ENCODE assay signal across 43 mouse cellular contexts in the genomic region with DNA sequence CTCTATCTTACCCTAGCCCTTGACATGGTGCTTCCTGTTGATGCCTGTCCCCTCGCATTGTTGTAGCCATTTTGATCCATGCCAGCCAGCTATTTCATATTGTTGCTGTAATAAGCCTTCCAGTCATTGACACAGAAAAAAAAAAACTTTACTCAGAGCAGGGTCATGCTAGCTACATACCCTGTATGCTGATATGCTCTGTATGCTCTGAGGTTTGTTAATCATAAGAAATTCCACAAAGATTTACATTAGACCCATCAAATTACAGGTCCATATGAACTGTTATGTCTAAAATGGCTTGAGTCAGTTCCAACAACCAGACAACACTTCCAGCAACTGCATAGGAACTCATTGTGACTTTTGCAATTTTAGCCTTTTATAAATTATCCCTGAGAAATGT. TPM values are rescaled to one million over a fixed set of nuclear protein-coding genes. Genes with fewer than 3 reads are reported as not detected.
"Had no signal": no experiment of that assay in that cellular context is flagged by ENCODE, and none has a peak within 500 bp of the region (broad histone marks: within the 10 kb centered on the region; RNA-seq: fewer than 3 reads in every experiment).

No protein-coding gene starts in this region.

- H3K9ac ChIP-seq: heart, embryonic 12.5 days; heart, embryonic 13.5 days; heart, embryonic 15.5 days; hindbrain, embryonic 12.5 days; hindbrain, embryonic 13.5 days; hindbrain, embryonic 14.5 days; hindbrain, embryonic 15.5 days; intestine, embryonic 15.5 days; kidney, embryonic 15.5 days had no signal

- H3K27me3 ChIP-seq: heart, embryonic 12.5 days; heart, embryonic 13.5 days; heart, embryonic 15.5 days; hindbrain, embryonic 12.5 days; hindbrain, embryonic 13.5 days; hindbrain, embryonic 15.5 days; intestine, embryonic 15.5 days; kidney, embryonic 15.5 days had no signal

- H3K9me3 ChIP-seq: heart, embryonic 10.5 days; heart, embryonic 12.5 days; heart, embryonic 13.5 days; heart, embryonic 15.5 days; hindbrain, embryonic 10.5 days; hindbrain, embryonic 12.5 days; hindbrain, embryonic 13.5 days; hindbrain, embryonic 15.5 days; intestine, embryonic 15.5 days; kidney, embryonic 15.5 days had no signal

- H3K4me3 ChIP-seq: heart, embryonic 10.5 days; heart, embryonic 12.5 days; heart, embryonic 13.5 days; heart, embryonic 15.5 days; hindbrain, embryonic 10.5 days; hindbrain, embryonic 12.5 days; hindbrain, embryonic 13.5 days; hindbrain, embryonic 15.5 days; intestine, embryonic 15.5 days; kidney, embryonic 15.5 days; layer of hippocampus, adult 2 months had no signal

- H3K27ac ChIP-seq: heart, embryonic 10.5 days; heart, embryonic 13.5 days; heart, embryonic 15.5 days; hindbrain, embryonic 10.5 days; hindbrain, embryonic 12.5 days; hindbrain, embryonic 13.5 days; hindbrain, embryonic 14.5 days; hindbrain, embryonic 15.5 days; hindbrain, postnatal 0 days; intestine, embryonic 15.5 days; kidney, embryonic 15.5 days; kidney, postnatal 0 days; layer of hippocampus, adult 2 months had no signal

- H3K4me1 ChIP-seq: heart, embryonic 10.5 days; heart, embryonic 12.5 days; heart, embryonic 13.5 days; heart, embryonic 15.5 days; hindbrain, embryonic 10.5 days; hindbrain, embryonic 12.5 days; hindbrain, embryonic 13.5 days; hindbrain, embryonic 15.5 days; intestine, embryonic 15.5 days; kidney, embryonic 15.5 days had no signal

- DNase-seq: heart, postnatal 10 days; heart, postnatal 14 days; heart, postnatal 36 days; heart, postnatal 4 days; kidney, adult 11 months; kidney, adult 18-20 months; kidney, adult 2 months; kidney, adult 8-10 months; kidney, adult 9 months; kidney, postnatal 10 days; kidney, postnatal 14 days; kidney, postnatal 25 days; kidney, postnatal 36 days; kidney, postnatal 4 days; layer of hippocampus, adult 9-11 months; layer of hippocampus, postnatal 36 days had no signal

- H3K4me2 ChIP-seq: heart, embryonic 11.5 days; heart, embryonic 12.5 days; heart, embryonic 13.5 days; heart, embryonic 15.5 days; hindbrain, embryonic 12.5 days; hindbrain, embryonic 13.5 days; hindbrain, embryonic 14.5 days; hindbrain, embryonic 15.5 days; intestine, embryonic 15.5 days; kidney, embryonic 15.5 days had no signal

- H3K36me3 ChIP-seq: heart, embryonic 10.5 days; heart, embryonic 12.5 days; heart, embryonic 13.5 days; heart, embryonic 15.5 days; hindbrain, embryonic 10.5 days; hindbrain, embryonic 12.5 days; hindbrain, embryonic 13.5 days; hindbrain, embryonic 15.5 days; intestine, embryonic 15.5 days; kidney, embryonic 15.5 days had no signal

- ATAC-seq: hindbrain, embryonic 16.5 days; hindbrain, postnatal 0 days; inflammation-experienced regulatory T-cells, adult 6 months; intestine, embryonic 15.5 days; intestine, embryonic 16.5 days; intestine, postnatal 0 days had no signal

RNA-seq across cellular contexts. Expression of a gene that starts 38.1 kb away (rescaled TPM):
- polyA plus RNA-seq: heart, embryonic 10.5 days; heart, embryonic 11.5 days; heart, embryonic 12.5 days; heart, embryonic 13.5 days; heart, embryonic 14.5 days; heart, embryonic 15.5 days; heart, embryonic 16.5 days; heart, postnatal 0 days; hindbrain, embryonic 10.5 days; hindbrain, embryonic 11.5 days; hindbrain, embryonic 12.5 days; hindbrain, embryonic 13.5 days; hindbrain, embryonic 14.5 days; hindbrain, embryonic 15.5 days; hindbrain, embryonic 16.5 days; hindbrain, postnatal 0 days; inflammation-experienced regulatory T-cells, adult 6 months; intestine, embryonic 14.5 days; intestine, embryonic 15.5 days; intestine, embryonic 16.5 days; intestine, postnatal 0 days; kidney, adult 2 months; kidney, embryonic 14.5 days; kidney, embryonic 15.5 days; kidney, embryonic 16.5 days; kidney, postnatal 0 days; large intestine, adult 2 months had no signal
